Mouse (Mus musculus) lung, embryonic 14.5 days (tissue): ENCODE results near the gene Rcn3. TPM values are rescaled to one million over a fixed set of nuclear protein-coding genes. Genes with fewer than 3 reads are reported as not detected.
A peak's percentile ranks its signal among the peaks of the same experiment; 100 is the strongest.

Experiments
- ATAC-seq: fragments of 200-750 bp; cut with Nextera tagmentation; 2 replicates; pipeline ENCODE4 v1.8.0; 2017; ENCODE audit warnings: mild to moderate bottlenecking, moderate TSS enrichment, moderate library complexity; ENCODE audit not compliant: insufficient read depth
- DNase-seq: peaks from one replicate; pipeline ENCODE4 v3.0.0-alpha.2; 2015
- H3K27ac ChIP-seq: fragments of 300-500 bp; sonication (generic); 2 replicates; pipeline ENCODE4 v1.5.1; 2014; ENCODE audit warnings: low read depth, mild to moderate bottlenecking, moderate library complexity
- H3K27me3 ChIP-seq: fragments of 300-500 bp; sonication (generic); 2 replicates; pipeline ENCODE4 v1.6.1; 2014; ENCODE audit warnings: low read length, control low read depth; ENCODE audit not compliant: insufficient read depth
- H3K36me3 ChIP-seq: fragments of 300-500 bp; sonication (generic); 2 replicates; pipeline ENCODE4 v1.6.1; 2014; ENCODE audit warnings: control low read depth; ENCODE audit not compliant: insufficient read depth
- H3K4me1 ChIP-seq: fragments of 300-500 bp; sonication (generic); 2 replicates; pipeline ENCODE4 v1.6.1; 2014; ENCODE audit warnings: antibody characterized with exemption, control low read depth; ENCODE audit not compliant: insufficient read depth
- H3K4me2 ChIP-seq: fragments of 300-500 bp; sonication (generic); 2 replicates; pipeline ENCODE4 v1.6.1; 2014; ENCODE audit warnings: mild to moderate bottlenecking
- H3K4me3 ChIP-seq: fragments of 300-500 bp; sonication (generic); 2 replicates; pipeline ENCODE4 v1.5.1; 2014; ENCODE audit warnings: low read depth, low read length
- H3K9ac ChIP-seq: fragments of 300-500 bp; sonication (generic); 2 replicates; pipeline ENCODE4 v1.6.1; 2014
- H3K9me3 ChIP-seq: fragments of 300-500 bp; sonication (generic); 2 replicates; pipeline ENCODE4 v1.6.1; 2016; ENCODE audit warnings: low read depth, low read length, control low read depth
- CTCF ChIP-seq: IDR thresholded peaks from 2 replicates; pipeline ENCODE4 v1.5.1; 2016; ENCODE audit warnings: antibody characterized with exemption, low read depth
- WGBS: fragments of 180-500 bp; shearing (Covaris S2); extraction: QIAGEN DNeasy Blood & Tissue Kit; methylation state at CpG from one replicate; pipeline ENCODE4 v1.1.7; 2014; 5-methylcytosine and 5-hydroxymethylcytosine counted together
- polyA plus RNA-seq: library from polyadenylated mRNA; unstranded; fragments of >200 nt; fragmentation: Nextera tagmentation; extraction: Ambion mirVana; gene quantifications from 2 replicates; pipeline ENCODE4 v1.2.1, GENCODE M21; 2014

The Rcn3 gene
- polyA plus RNA-seq, 1 experiment from 2014 or later, result 360 TPM

DNA sequence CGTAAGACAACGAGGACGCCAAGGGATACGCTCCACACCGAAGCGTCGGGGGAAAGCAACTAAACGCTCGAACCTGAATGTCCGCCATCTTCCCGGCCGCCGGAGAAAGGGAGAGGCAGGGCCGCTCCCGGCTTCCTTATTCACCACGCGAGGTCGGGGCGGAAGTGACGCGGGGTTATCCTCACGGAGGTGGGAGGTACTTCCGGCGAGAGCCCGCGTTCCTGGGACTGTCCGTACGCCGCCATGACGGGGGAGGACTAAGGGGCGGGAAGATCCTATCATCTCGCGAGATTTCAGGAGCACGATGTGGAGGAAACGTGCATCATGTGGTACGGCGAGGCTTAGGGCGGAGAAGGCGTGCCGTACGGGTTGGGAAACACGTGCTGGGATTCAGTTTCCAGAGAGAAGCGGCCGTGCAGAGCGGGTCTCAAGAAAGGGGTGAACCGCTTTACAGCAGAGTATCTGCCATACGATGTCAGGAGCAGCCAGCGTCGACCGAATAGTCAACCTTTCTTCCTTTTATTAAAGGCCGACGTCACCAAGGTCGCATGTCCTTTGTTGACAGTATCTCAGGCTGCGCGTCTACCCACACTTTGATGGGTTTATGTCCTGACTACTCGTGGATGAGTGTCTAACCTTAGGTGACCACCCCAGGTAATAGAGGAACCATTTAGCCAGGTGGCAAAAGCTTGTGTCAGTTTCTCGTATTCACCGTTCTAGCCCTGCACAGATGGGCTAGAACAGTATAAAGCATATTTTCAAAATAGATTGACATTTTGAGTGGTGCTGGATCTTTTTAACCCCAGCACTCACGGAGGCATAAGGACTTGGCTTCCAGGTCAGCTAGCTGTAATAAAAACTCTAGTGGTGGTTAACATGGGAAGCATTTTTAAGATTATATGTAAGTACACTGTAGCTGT, 32.5 kb upstream of the Rcn3 start, which contains the start of gene Rps11:
Gene Rps11 (minus strand): TSS at position 216 of the 920 bp plus-strand sequence.
- H3K4me1 ChIP-seq, result peaks cover 15% of the 10 kb centered on the region
- peak within 1 kb of the TSS; percentile 95 for H3K27ac ChIP-seq
- H3K27me3 ChIP-seq, result no peaks in the 10 kb centered on the region
- ATAC-seq (peak; percentile 79), DNase-seq (peak; percentile 100)
- WGBS, result under 1% methylated on average over 59 of the region's 59 CpGs
- H3K4me3 ChIP-seq, result peak within 1 kb of the TSS; percentile 99
- H3K36me3 ChIP-seq, result peaks cover 73% of the 10 kb centered on the region
- H3K4me2 ChIP-seq, result peak within 1 kb of the TSS; percentile 92
- TF ChIP-seq CTCF, result no peak
- no peaks in the 10 kb centered on the region for H3K9me3 ChIP-seq
- H3K9ac ChIP-seq, result peak within 1 kb of the TSS; percentile 98

DNA sequence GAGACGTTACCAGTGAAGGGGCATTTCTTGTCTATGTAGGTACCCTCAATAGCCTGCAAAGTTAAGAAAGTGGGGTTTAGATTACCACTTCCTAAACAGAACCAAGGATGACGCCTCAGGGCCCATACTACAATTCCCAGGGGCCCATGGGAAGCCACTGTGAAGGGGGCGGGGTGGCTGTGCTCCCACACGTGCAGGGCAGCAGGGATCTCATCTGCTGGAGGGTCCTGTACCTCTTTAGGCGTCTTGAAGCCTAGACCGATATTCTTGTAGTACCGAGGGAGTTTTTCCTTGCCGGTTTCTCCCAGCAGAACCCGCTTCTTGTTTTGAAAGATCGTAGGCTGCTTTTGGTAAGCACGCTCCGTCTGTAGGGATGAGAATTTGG, 31.2 kb upstream of the Rcn3 start:
- Histone ChIP-seq H3K9me3 (no peaks in the 10 kb centered on the region), H3K4me2 (peak overlapping the region; percentile 81), H3K36me3 (peaks cover 82% of the 10 kb centered on the region), H3K4me3 (peak overlapping the region; percentile 99), H3K4me1 (peaks cover 15% of the 10 kb centered on the region), H3K27ac (peak overlapping the region; percentile 95; the same call in 1 of the 2 replicates), H3K27me3 (no peaks in the 10 kb centered on the region), H3K9ac (peak overlapping the region; percentile 98)
- DNase-seq (peak; percentile 53), ATAC-seq (no peak)
- 19% methylated on average over 12 of the region's 12 CpGs for WGBS
- TF ChIP-seq CTCF, result no peak

DNA sequence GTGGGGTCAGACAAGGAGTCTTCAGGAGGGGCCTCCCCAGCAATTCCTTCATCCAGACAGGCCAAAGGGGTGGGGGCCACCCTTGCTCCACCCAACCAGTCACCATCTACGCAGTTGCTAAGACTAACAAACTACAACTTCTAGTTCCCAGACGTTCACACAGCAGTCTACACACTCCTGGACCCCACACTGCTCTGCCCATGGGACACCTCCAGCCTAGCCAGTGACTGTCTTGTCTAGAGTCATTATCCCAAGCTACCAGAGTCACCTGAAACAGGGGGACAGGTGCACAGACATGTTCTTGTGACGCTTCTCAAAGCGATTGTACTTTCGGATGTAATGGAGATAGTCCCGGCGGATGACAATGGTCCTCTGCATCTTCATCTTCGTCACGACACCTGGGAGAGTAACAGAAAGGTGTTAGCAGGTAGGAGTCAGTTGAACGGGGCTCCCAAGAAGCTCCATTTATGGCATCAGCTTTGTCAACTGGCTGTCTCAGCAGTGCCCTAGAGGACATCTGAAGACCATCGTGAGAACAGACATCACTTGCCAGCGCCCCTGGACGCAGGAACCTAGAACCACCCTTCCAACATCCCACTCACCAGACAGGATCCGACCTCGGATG, 30.7 kb upstream of the Rcn3 start:
- TF ChIP-seq CTCF, result no peak
- Histone ChIP-seq H3K9ac (peak overlapping the region; percentile 98), H3K27ac (peak overlapping the region; percentile 95; the same call in 1 of the 2 replicates), H3K4me1 (peaks cover 15% of the 10 kb centered on the region), H3K4me2 (peak overlapping the region; percentile 81), H3K36me3 (peaks cover 80% of the 10 kb centered on the region), H3K9me3 (no peaks in the 10 kb centered on the region), H3K27me3 (no peaks in the 10 kb centered on the region), H3K4me3 (peak overlapping the region; percentile 99)
- ATAC-seq, result no peak
- 74% methylated on average over 15 of the region's 15 CpGs for WGBS
- no peak for DNase-seq

DNA sequence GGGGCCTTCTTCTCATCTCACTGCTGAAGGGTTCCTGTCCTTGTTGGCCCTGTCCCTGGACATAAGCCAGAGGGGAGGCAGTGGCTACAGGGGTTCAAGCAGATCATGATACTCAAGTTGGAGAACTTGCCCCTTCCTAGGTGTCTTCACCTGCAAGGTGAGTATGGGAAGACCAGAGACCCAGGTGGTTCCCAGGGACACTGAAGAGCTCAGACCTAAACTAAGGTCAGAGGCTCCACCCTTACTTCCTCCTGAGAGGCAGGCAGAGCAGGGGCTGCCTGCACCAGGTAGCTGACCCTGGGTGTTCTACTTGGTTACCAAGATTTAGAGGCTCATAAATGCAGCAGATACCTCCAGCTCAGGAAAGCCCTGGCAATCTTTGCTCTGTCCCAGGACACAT, 29.9 kb upstream of the Rcn3 start:
- no peaks in the 10 kb centered on the region for H3K27me3 ChIP-seq
- peaks cover 13% of the 10 kb centered on the region for H3K4me1 ChIP-seq
- peak overlapping the region; percentile 81 for H3K4me2 ChIP-seq
- no peak for TF ChIP-seq CTCF
- no peak for ATAC-seq
- H3K4me3 ChIP-seq, result no peak overlapping the region; the same call in 1 of the 2 replicates
- H3K36me3 ChIP-seq, result peaks cover 73% of the 10 kb centered on the region
- no peak for DNase-seq
- H3K9ac ChIP-seq, result peak overlapping the region; percentile 1
- H3K27ac ChIP-seq, result peak overlapping the region; percentile 54
- no peaks in the 10 kb centered on the region for H3K9me3 ChIP-seq

DNA sequence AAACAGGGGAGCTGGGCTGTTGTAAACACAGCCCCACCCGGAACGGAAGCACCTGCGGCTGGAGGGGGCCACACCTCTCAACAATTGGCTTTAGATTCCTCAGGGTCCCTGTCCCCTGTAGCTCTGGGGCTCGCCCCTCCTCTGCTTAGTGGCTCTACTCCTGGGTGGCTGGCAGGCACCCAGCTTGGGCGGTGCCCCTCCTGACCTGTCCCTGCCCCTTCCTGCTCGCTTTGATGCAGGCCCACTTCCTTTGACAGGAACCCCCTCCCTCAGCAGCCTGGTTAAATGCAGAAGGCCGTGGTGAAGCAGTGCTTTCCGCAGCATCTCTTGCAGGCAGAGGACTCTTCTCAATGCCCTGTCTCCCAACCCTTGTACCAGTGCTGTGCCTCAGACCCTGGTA, 29.4 kb upstream of the Rcn3 start:
- 50% methylated on average over 8 of the region's 8 CpGs for WGBS
- peaks cover 67% of the 10 kb centered on the region for H3K36me3 ChIP-seq
- DNase-seq (peak; percentile 58), ATAC-seq (no peak)
- H3K9me3 ChIP-seq, result no peaks in the 10 kb centered on the region
- H3K4me3 ChIP-seq, result no peak overlapping the region
- H3K27ac ChIP-seq, result no peak overlapping the region; the same call in 1 of the 2 replicates
- no peak for TF ChIP-seq CTCF
- no peaks in the 10 kb centered on the region for H3K27me3 ChIP-seq
- H3K9ac ChIP-seq, result peak overlapping the region; percentile 1; the same call in 1 of the 2 replicates
- peaks cover 12% of the 10 kb centered on the region for H3K4me1 ChIP-seq
- peak overlapping the region; percentile 81; the same call in 1 of the 2 replicates for H3K4me2 ChIP-seq

DNA sequence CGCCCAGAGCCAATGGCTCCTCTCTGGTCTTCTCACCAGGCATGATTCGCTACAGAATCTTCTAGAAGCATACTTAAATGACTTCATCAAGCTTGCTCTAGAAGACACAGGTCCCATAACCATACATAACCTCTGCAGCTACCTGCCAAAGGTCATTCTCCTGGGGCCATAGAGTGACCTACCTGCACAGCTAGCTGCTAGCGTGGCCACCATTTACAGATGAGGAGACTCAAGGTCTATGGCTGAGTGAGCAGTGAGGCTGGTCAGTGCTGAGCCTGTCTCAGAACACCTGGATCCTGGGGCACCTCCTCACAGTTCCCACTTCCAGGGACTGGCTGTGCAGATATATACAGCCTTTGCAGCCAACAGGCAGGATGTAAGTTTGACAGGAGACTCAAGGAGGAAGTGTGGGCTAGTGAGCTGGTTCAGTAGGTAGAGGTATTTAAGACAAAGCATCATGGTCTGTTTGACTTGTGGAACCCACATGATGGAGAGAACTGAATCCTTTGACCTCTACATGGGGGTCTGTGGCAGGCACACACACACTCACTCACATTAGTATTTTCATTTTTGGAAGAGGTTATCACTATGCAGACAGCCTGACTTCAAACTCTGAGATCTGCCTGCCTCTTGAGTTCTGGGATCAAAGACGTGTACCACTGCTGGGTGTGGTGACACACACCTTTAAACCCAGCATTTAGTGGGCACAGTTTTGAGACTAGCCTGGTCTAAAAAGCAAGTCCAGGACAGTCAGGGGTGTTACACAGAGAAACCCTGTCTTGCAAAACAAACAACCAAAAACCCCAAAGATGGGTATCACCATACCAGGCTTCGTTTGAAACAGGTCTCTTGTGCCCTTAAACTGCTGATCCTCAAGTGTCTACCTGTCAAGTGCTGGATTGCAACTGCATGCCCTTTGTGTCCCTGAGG, 28.0 kb upstream of the Rcn3 start:
- DNase-seq (no peak), ATAC-seq (no peak)
- Histone ChIP-seq H3K9ac (no peak overlapping the region), H3K4me1 (peaks cover 7% of the 10 kb centered on the region; the same call in 1 of the 2 replicates), H3K4me3 (no peak overlapping the region), H3K27me3 (no peaks in the 10 kb centered on the region), H3K27ac (no peak overlapping the region), H3K9me3 (no peaks in the 10 kb centered on the region), H3K4me2 (no peak overlapping the region), H3K36me3 (peaks cover 53% of the 10 kb centered on the region)
- WGBS, result 72% methylated on average over 5 of the region's 5 CpGs
- no peak for TF ChIP-seq CTCF
